ENCODE assay signal across 8 mouse cellular contexts in the genomic region with DNA sequence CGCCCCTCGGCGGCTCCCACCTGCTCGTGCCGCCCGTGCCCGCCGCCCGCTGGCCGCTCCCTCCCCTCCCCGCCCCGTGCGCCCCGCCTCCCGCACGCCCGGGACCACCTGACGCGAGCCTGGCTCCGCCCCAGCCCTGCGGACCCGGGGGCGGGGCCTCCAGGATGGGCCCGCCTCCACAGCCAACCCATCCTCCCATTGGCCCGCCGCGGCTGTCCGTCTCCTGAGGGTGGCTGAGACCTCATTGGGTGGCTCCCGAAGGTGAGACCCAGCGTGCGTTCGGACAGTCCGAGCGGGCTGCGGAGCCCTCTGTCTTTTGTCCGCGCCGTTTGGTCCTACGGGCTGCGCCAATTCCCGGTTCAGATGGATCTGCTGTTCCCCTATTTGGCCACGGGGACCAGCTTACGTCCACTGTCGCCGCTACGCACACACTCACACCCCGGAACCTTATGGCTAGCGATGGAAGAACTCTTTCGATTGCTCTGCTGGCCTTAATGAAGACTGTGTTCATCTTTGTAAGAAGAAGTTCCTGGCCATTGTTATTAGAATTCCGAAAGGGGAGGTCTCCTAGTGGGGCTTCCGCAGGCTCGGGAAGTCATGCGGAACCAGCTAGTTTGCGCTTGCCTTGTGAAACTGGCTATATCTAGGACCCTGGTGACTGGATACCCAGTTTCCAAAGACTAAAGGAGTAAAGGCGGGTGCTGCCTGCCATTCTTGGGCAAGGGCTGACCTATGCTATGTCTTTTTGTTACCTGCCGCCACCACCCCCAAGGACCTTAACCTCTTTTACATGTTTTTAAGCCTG. TPM values are rescaled to one million over a fixed set of nuclear protein-coding genes. Genes with fewer than 3 reads are reported as not detected.
DNase-seq lines count a peak whose midpoint lies in the region; ATAC-seq and TF ChIP-seq lines count a peak whose summit lies in the region.

A gene (minus strand): TSS at position 71 of the 805 bp plus-strand sequence.

- peak; percentile 69 for DNase-seq in WW6 (ENCODE audit: low read depth, low spot score)
- DNase-seq in gastrocnemius, adult 2 months: peak; percentile 94
- peak; percentile 95 for DNase-seq in hindbrain, postnatal 0 days (ENCODE audit: low spot score)
- DNase-seq in left cerebral cortex, adult 18-20 months (ENCODE audit: low spot score in 2 of 2): peak; percentile 94 to 96
- DNase-seq in lung, postnatal 4 days: peak; percentile 95
- peak; percentile 96 for DNase-seq in retina, postnatal 1 day
- DNase-seq in thymus, postnatal 4 days: peak; percentile 93

- H3K27me3 ChIP-seq in hindbrain, postnatal 0 days (ENCODE audit: insufficient read depth, low read length): no peaks in the 10 kb centered on the region

- peak within 1 kb of the TSS; percentile 4; the same call in 1 of the 2 replicates for H3K27ac ChIP-seq in gastrocnemius, adult 2 months
- H3K27ac ChIP-seq in hindbrain, postnatal 0 days: peak within 1 kb of the TSS; percentile 80

- no peaks in the 10 kb centered on the region for H3K36me3 ChIP-seq in hindbrain, postnatal 0 days (ENCODE audit: insufficient read depth, low read length)

- WGBS in hindbrain, postnatal 0 days: under 1% methylated on average over 42 of the region's 56 CpGs

- intact Hi-C loops in gastrocnemius, adult 2 months (cut with DNase I): no loop called here

- H3K9ac ChIP-seq in hindbrain, postnatal 0 days (replicated peaks; ENCODE audit: low read length): peak within 1 kb of the TSS; percentile 91

- peak within 1 kb of the TSS; percentile 75 for H3K4me2 ChIP-seq in hindbrain, postnatal 0 days (ENCODE audit: low read depth, low read length)

- H3K4me3 ChIP-seq in gastrocnemius, adult 2 months: peak within 1 kb of the TSS; percentile 81
- peak within 1 kb of the TSS; percentile 87 for H3K4me3 ChIP-seq in hindbrain, postnatal 0 days (ENCODE audit: low read length)

- H3K9me3 ChIP-seq in hindbrain, postnatal 0 days (ENCODE audit: low read length): no peaks in the 10 kb centered on the region

- peaks cover 6% of the 10 kb centered on the region; the same call in 1 of the 2 replicates for H3K4me1 ChIP-seq in hindbrain, postnatal 0 days (ENCODE audit: insufficient read depth, low read length)

- ATAC-seq in common myeloid progenitor, adult 5-6 weeks (replicated peaks; ENCODE audit: low read depth, poor library complexity, severe bottlenecking): peak; percentile 98
- peak; percentile 97 for ATAC-seq in hindbrain, postnatal 0 days

- TF ChIP-seq CTCF in gastrocnemius, adult 2 months (IDR thresholded peaks at IDR 0.05): peak; percentile 14; the same call in 1 of the 2 replicates
- TF ChIP-seq CTCF in hindbrain, postnatal 0 days (IDR thresholded peaks at IDR 0.05; ENCODE audit: low read depth): peak; percentile 52

RNA-seq across cellular contexts. Expression of the gene that starts here (rescaled TPM):
- 0.34 and 0.91 TPM in 2 replicates for total RNA-seq in common myeloid progenitor, adult 5-6 weeks (2017)
- under 1 TPM; 0.08 to 0.10 TPM for total RNA-seq in gastrocnemius, adult 2 months (2021)
- 60.1 and 61.9 TPM in 2 replicates for total RNA-seq in hindbrain, postnatal 0 days (2014; rRNA removed)
- polyA plus RNA-seq in hindbrain, postnatal 0 days (2015; fragmentation: Nextera tagmentation; extraction: Ambion mirVana): 8.1 and 8.4 TPM in 2 replicates
- total RNA-seq in left cerebral cortex, adult 18-20 months (2021): 10 to 100 TPM; 57.3 to 57.4 TPM

Comparison
In these comparisons a context has a peak if more than half of its experiments do, and no peak if none do; other contexts are left out.
1. Peak in every context shown above with its lines: DNase-seq, ATAC-seq, H3K4me3 ChIP-seq and H3K27ac ChIP-seq.
2. RNA of the gene that starts here (total RNA-seq): 60.1 to 61.9 TPM in hindbrain, postnatal 0 days and 57.3 to 57.4 TPM in left cerebral cortex, adult 18-20 months; 0.34 to 0.91 TPM in common myeloid progenitor, adult 5-6 weeks and 0.08 to 0.10 TPM in gastrocnemius, adult 2 months; every median in the first group is over 10 times any median in the second.
3. Peak in ATAC-seq in common myeloid progenitor, adult 5-6 weeks; RNA of the gene not detected or under 1 TPM.
4. Peak in DNase-seq, H3K4me3 ChIP-seq and H3K27ac ChIP-seq in gastrocnemius, adult 2 months; RNA of the gene not detected or under 1 TPM.